Mouse (Mus musculus): Measurements from ENCODE around the gene Aldh3b1. TPM values are rescaled to one million over a fixed set of nuclear protein-coding genes. Genes with fewer than 3 reads are reported as not detected.

Gene Aldh3b1
- polyA plus RNA-seq, 2 experiments from 2014 or later, result 0.85 TPM; not detected in 1

GRCm38 (mm10) chr19:3875045-3875444, 54.6 kb downstream of the Aldh3b1 start:
- ATAC-seq, result no peak

GRCm38 (mm10) chr19:3872373-3872772, 57.2 kb downstream of the Aldh3b1 start:
- no peak for ATAC-seq

- no peak for ATAC-seq
These were observed 58.1 kb downstream of the Aldh3b1 start for GRCm38 (mm10) chr19:3871468-3871867.

GRCm38 (mm10) chr19:3868290-3868689, 61.3 kb downstream of the Aldh3b1 start:
- no peak for ATAC-seq

- ATAC-seq, result no peak
These were observed 64.6 kb downstream of the Aldh3b1 start for GRCm38 (mm10) chr19:3864960-3865359.

Other genes with a start within 250 kb of the Aldh3b1 start
- under 1 TPM in 1 of 2 experiments, not detected in 1; 0.08 TPM for gene Lrp5, start 243.2 kb downstream of the Aldh3b1 start, polyA plus RNA-seq (2017; shearing (Covaris generic))
- 1 to 10 TPM; 6.7 to 8.0 TPM for gene 1810055G02Rik, start 221.5 kb downstream of the Aldh3b1 start, polyA plus RNA-seq (2017; shearing (Covaris generic))
- 10 to 100 TPM; 33.1 to 38.4 TPM for gene Kmt5b, start 162.4 kb downstream of the Aldh3b1 start, polyA plus RNA-seq (2017; shearing (Covaris generic))
- gene Chka, start 78.0 kb downstream of the Aldh3b1 start, polyA plus RNA-seq (2017; shearing (Covaris generic)), result 1 to 10 TPM; 2.5 to 3.7 TPM
- gene Tcirg1, start 22.7 kb downstream of the Aldh3b1 start, polyA plus RNA-seq (2017; shearing (Covaris generic)), result 100 to 1,000 TPM in 1 of 2 experiments, 10 to 100 TPM in 1; 51.3 to 100 TPM
- 100 to 1,000 TPM; 219 to 234 TPM for gene Ndufs8, start 17.0 kb downstream of the Aldh3b1 start, polyA plus RNA-seq (2017; shearing (Covaris generic))
- 10 to 100 TPM; 20.8 to 54.2 TPM for gene Unc93b1, start 5.4 kb upstream of the Aldh3b1 start, polyA plus RNA-seq (2017; shearing (Covaris generic))
- gene Aldh3b3, start 28.8 kb upstream of the Aldh3b1 start, polyA plus RNA-seq (2017; shearing (Covaris generic)), result not detected
- not detected for gene Aldh3b2, start 42.5 kb upstream of the Aldh3b1 start, polyA plus RNA-seq (2017; shearing (Covaris generic))
- gene Acy3, start 56.8 kb upstream of the Aldh3b1 start, polyA plus RNA-seq (2017; shearing (Covaris generic)), result 1 to 10 TPM in 1 of 2 experiments, not detected in 1; 1.5 TPM
- gene Tbx10, start 62.9 kb upstream of the Aldh3b1 start, polyA plus RNA-seq (2017; shearing (Covaris generic)), result not detected
- gene Nudt8, start 70.8 kb upstream of the Aldh3b1 start, polyA plus RNA-seq (2017; shearing (Covaris generic)), result 10 to 100 TPM; 10.7 to 15.2 TPM
- gene Gm49405, start 70.8 kb upstream of the Aldh3b1 start, polyA plus RNA-seq (2017; shearing (Covaris generic)), result under 1 TPM; 0.78 to 0.96 TPM
- 1 to 10 TPM; 1.1 to 2.1 TPM for gene Doc2g, start 73.5 kb upstream of the Aldh3b1 start, polyA plus RNA-seq (2017; shearing (Covaris generic))
- gene Ndufv1, start 83.0 kb upstream of the Aldh3b1 start, polyA plus RNA-seq (2017; shearing (Covaris generic)), result 100 to 1,000 TPM; 109 to 164 TPM
- gene Gstp1, start 108.2 kb upstream of the Aldh3b1 start, polyA plus RNA-seq (2017; shearing (Covaris generic)), result 100 to 1,000 TPM; 543 to 655 TPM
- 1 to 10 TPM; 4.2 to 5.3 TPM for gene Gstp2, start 116.2 kb upstream of the Aldh3b1 start, polyA plus RNA-seq (2017; shearing (Covaris generic))
- 100 to 1,000 TPM; 158 to 206 TPM for gene Gstp3, start 129.8 kb upstream of the Aldh3b1 start, polyA plus RNA-seq (2017; shearing (Covaris generic))
- gene Cabp2, start 151.8 kb upstream of the Aldh3b1 start, polyA plus RNA-seq (2017; shearing (Covaris generic)), result not detected
- 100 to 1,000 TPM; 328 to 403 TPM for gene Cdk2ap2, start 167.4 kb upstream of the Aldh3b1 start, polyA plus RNA-seq (2017; shearing (Covaris generic))
- gene Pitpnm1, start 170.2 kb upstream of the Aldh3b1 start, polyA plus RNA-seq (2017; shearing (Covaris generic)), result 100 to 1,000 TPM in 1 of 2 experiments, 10 to 100 TPM in 1; 98.7 to 113 TPM
- gene Aip, start 196.1 kb upstream of the Aldh3b1 start, polyA plus RNA-seq (2017; shearing (Covaris generic)), result 100 to 1,000 TPM; 179 to 208 TPM
- gene Gpr152, start 210.0 kb upstream of the Aldh3b1 start, polyA plus RNA-seq (2017; shearing (Covaris generic)), result under 1 TPM in 1 of 2 experiments, not detected in 1; 0.29 TPM
- under 1 TPM; 0.79 to 0.92 TPM for gene Cabp4, start 214.2 kb upstream of the Aldh3b1 start, polyA plus RNA-seq (2017; shearing (Covaris generic))
- 100 to 1,000 TPM; 236 to 310 TPM for gene Coro1b, start 218.8 kb upstream of the Aldh3b1 start, polyA plus RNA-seq (2017; shearing (Covaris generic))
- gene Ptprcap, start 223.8 kb upstream of the Aldh3b1 start, polyA plus RNA-seq (2017; shearing (Covaris generic)), result 100 to 1,000 TPM; 836 to 870 TPM
- 10 to 100 TPM; 31.7 to 39.0 TPM for gene Rps6kb2, start 233.5 kb upstream of the Aldh3b1 start, polyA plus RNA-seq (2017; shearing (Covaris generic))
- 10 to 100 TPM in 1 of 2 experiments, 1 to 10 TPM in 1; 9.4 to 11.9 TPM for gene Carns1, start 245.7 kb upstream of the Aldh3b1 start, polyA plus RNA-seq (2017; shearing (Covaris generic))

Data from CD4-positive, CD25-positive, alpha-beta regulatory T cell, adult 4 months (primary cell).